Mouse (Mus musculus): ENCODE measurements around the gene Eif3l.

DNA sequence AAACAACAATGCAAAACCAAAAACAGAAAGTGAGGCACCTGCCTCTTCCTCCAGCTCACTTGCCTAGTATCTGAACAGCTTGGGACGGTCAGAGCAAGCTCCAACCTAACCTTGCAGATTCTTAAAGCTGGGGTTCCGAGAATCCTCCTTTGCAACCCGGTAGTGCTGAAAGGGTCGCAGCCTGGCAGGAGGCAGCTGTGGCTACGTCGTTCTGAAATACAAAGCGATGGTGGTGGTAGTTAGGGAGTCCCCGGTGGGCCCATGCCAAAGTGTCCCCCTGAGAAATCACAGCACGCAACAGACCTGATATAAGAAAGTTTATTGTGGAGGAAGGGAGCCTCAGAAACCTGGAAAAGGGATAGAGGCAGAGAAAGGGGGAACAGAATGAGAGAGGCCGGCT, 36.6 kb upstream of the Eif3l start:
- no peak for TF ChIP-seq CTCF (IDR thresholded peaks at IDR 0.05; ENCODE audit: low read depth)
- no peak for TF ChIP-seq EP300 (optimal IDR thresholded peaks at IDR 0.05)

Measured in stomach, postnatal 0 days (tissue).